Mouse (Mus musculus): Measurements from ENCODE around the gene Gm49320. TPM values are rescaled to one million over a fixed set of nuclear protein-coding genes. Genes with fewer than 3 reads are reported as not detected.

Gene Gm49320
- polyA plus RNA-seq, 1 experiment from 2014 or later = 0.74 TPM

- Histone ChIP-seq H3K9me3 (ENCODE audit: control insufficient read depth) (no peaks in the 10 kb centered on the region), H3K27me3 (replicated peaks; ENCODE audit: control insufficient read depth, insufficient read depth, low read length) (no peaks in the 10 kb centered on the region), H3K9ac (ENCODE audit: low read depth, low read length) (peak within 1 kb of the TSS; percentile 89), H3K36me3 (ENCODE audit: control insufficient read depth, insufficient read depth) (peaks cover 25% of the 10 kb centered on the region), H3K4me1 (replicated peaks; ENCODE audit: control insufficient read depth, insufficient read depth, low read length) (no peaks in the 10 kb centered on the region; the same call in 1 of the 2 replicates), H3K4me2 (replicated peaks; ENCODE audit: low read depth) (peak within 1 kb of the TSS; percentile 87), H3K27ac (ENCODE audit: low read depth, low read length) (peak within 1 kb of the TSS; percentile 70), H3K4me3 (ENCODE audit: low read depth, low read length) (peak within 1 kb of the TSS; percentile 89)
- under 1% methylated on average over 39 of the region's 39 CpGs for WGBS
- ATAC-seq = peak; percentile 98
- no peak for TF ChIP-seq CTCF (IDR thresholded peaks at IDR 0.05; ENCODE audit: low read depth)
These were observed 36.8 kb downstream of the Gm49320 start, which contains the start of gene Timm44 for GRCm38 (mm10) chr8:4275275-4276110. Gene Timm44, minus strand, starts transcription at chr8:4275913.

DNA sequence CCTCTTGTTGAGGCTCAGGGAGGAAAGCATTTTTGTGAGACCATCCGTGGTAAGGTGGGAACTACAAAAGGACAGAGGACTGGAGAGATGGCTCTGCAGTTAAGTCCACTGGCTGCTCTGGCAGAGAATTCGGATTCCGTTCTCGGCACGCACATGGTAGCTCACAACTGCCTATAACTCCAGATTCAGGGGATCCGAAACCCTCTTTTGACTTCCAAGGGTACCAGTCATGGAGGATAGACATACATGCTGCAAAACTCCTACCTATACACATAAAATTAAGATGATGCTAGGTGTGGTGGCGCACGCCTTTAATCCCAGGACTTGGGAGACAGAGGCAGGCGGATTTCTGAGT, 37.4 kb downstream of the Gm49320 start:
- no peaks in the 10 kb centered on the region for H3K9me3 ChIP-seq (ENCODE audit: control insufficient read depth)
- H3K4me1 ChIP-seq (replicated peaks; ENCODE audit: control insufficient read depth, insufficient read depth, low read length) = no peaks in the 10 kb centered on the region; the same call in 1 of the 2 replicates
- ATAC-seq = 0 out of 2 replicates have a peak, but pooled peaks have one; percentile 1
- H3K27me3 ChIP-seq (replicated peaks; ENCODE audit: control insufficient read depth, insufficient read depth, low read length) = no peaks in the 10 kb centered on the region
- no peak overlapping the region for H3K27ac ChIP-seq (ENCODE audit: low read depth, low read length)
- peak overlapping the region; percentile 89 for H3K9ac ChIP-seq (ENCODE audit: low read depth, low read length)
- 25% methylated on average over 9 of the region's 9 CpGs for WGBS
- TF ChIP-seq CTCF (IDR thresholded peaks at IDR 0.05; ENCODE audit: low read depth) = no peak
- peaks cover 19% of the 10 kb centered on the region for H3K36me3 ChIP-seq (ENCODE audit: control insufficient read depth, insufficient read depth)
- peak overlapping the region; percentile 87 for H3K4me2 ChIP-seq (replicated peaks; ENCODE audit: low read depth)
- H3K4me3 ChIP-seq (ENCODE audit: low read depth, low read length) = peak overlapping the region; percentile 89

DNA sequence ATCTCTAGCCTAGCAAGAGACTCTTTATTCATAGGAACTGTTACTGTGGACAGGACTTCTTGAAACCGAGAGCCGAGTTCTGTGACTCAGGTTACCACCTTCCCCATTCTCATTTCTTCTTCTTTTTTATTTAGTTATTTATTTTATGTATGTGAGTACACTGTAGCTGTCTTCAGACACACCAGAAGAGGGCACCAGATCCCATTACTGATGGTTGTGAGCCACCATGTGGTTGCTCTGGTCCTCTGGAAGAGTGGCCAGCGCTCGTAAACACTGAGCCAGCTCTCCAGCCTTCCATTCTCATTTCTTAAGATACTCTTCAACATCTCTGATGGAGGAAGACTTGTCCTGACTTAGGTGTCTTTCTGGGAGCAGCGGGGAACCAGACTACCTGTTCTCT, 54.1 kb downstream of the Gm49320 start:
- Histone ChIP-seq H3K36me3 (ENCODE audit: control insufficient read depth, insufficient read depth) (peaks cover 74% of the 10 kb centered on the region), H3K9me3 (ENCODE audit: control insufficient read depth) (no peaks in the 10 kb centered on the region), H3K9ac (ENCODE audit: low read depth, low read length) (no peak overlapping the region), H3K27me3 (replicated peaks; ENCODE audit: control insufficient read depth, insufficient read depth, low read length) (no peaks in the 10 kb centered on the region), H3K4me3 (ENCODE audit: low read depth, low read length) (no peak overlapping the region), H3K4me1 (replicated peaks; ENCODE audit: control insufficient read depth, insufficient read depth, low read length) (no peaks in the 10 kb centered on the region), H3K4me2 (replicated peaks; ENCODE audit: low read depth) (no peak overlapping the region), H3K27ac (ENCODE audit: low read depth, low read length) (no peak overlapping the region)
- 86% methylated on average over 5 of the region's 5 CpGs for WGBS
- peak; percentile 43; the same call in 1 of the 2 replicates for TF ChIP-seq CTCF (IDR thresholded peaks at IDR 0.05; ENCODE audit: low read depth)
- no peak for ATAC-seq

- Histone ChIP-seq H3K36me3 (ENCODE audit: control insufficient read depth, insufficient read depth) (peaks cover 88% of the 10 kb centered on the region), H3K9me3 (ENCODE audit: control insufficient read depth) (no peaks in the 10 kb centered on the region), H3K27ac (ENCODE audit: low read depth, low read length) (no peak overlapping the region), H3K4me1 (replicated peaks; ENCODE audit: control insufficient read depth, insufficient read depth, low read length) (no peaks in the 10 kb centered on the region), H3K27me3 (replicated peaks; ENCODE audit: control insufficient read depth, insufficient read depth, low read length) (no peaks in the 10 kb centered on the region), H3K4me2 (replicated peaks; ENCODE audit: low read depth) (no peak overlapping the region), H3K4me3 (ENCODE audit: low read depth, low read length) (no peak overlapping the region), H3K9ac (ENCODE audit: low read depth, low read length) (no peak overlapping the region)
- TF ChIP-seq CTCF (IDR thresholded peaks at IDR 0.05; ENCODE audit: low read depth) = no peak
- no peak for ATAC-seq
- 90% methylated on average over 4 of the region's 4 CpGs for WGBS
These were observed 59.2 kb downstream of the Gm49320 start for GRCm38 (mm10) chr8:4297822-4298221.

Other genes with a start within 250 kb of the Gm49320 start
- 0.33 TPM in 1 of 2 replicates, not detected in the other for gene Cd209f, start 133.0 kb upstream of the Gm49320 start, polyA plus RNA-seq (2015; fragmentation: Nextera tagmentation; extraction: Ambion mirVana)
- not detected in 2 replicates for gene Cd209g, start 104.8 kb upstream of the Gm49320 start, polyA plus RNA-seq (2015; fragmentation: Nextera tagmentation; extraction: Ambion mirVana)
- gene Evi5l, start 72.3 kb upstream of the Gm49320 start, polyA plus RNA-seq (2015; fragmentation: Nextera tagmentation; extraction: Ambion mirVana) = 6.6 and 8.3 TPM in 2 replicates
- 0.99 and 1.1 TPM in 2 replicates for gene Prr36, start 21.4 kb upstream of the Gm49320 start, polyA plus RNA-seq (2015; fragmentation: Nextera tagmentation; extraction: Ambion mirVana)
- 2.8 and 3.3 TPM in 2 replicates for gene Lrrc8e, start 12.0 kb upstream of the Gm49320 start, polyA plus RNA-seq (2015; fragmentation: Nextera tagmentation; extraction: Ambion mirVana)
- 14.3 and 16.6 TPM in 2 replicates for gene Map2k7, start 125 bp upstream of the Gm49320 start, polyA plus RNA-seq (2015; fragmentation: Nextera tagmentation; extraction: Ambion mirVana)
- 0.87 and 2.1 TPM in 2 replicates for gene Tgfbr3l, start 9.3 kb downstream of the Gm49320 start, polyA plus RNA-seq (2015; fragmentation: Nextera tagmentation; extraction: Ambion mirVana)
- 21.5 and 22.2 TPM in 2 replicates for gene Snapc2, start 14.2 kb downstream of the Gm49320 start, polyA plus RNA-seq (2015; fragmentation: Nextera tagmentation; extraction: Ambion mirVana)
- gene Ctxn1, start 20.4 kb downstream of the Gm49320 start, polyA plus RNA-seq (2015; fragmentation: Nextera tagmentation; extraction: Ambion mirVana) = 27.4 and 29.4 TPM in 2 replicates
- 33.7 and 35.5 TPM in 2 replicates for gene Timm44, start 37.0 kb downstream of the Gm49320 start, polyA plus RNA-seq (2015; fragmentation: Nextera tagmentation; extraction: Ambion mirVana)
- 190 and 217 TPM in 2 replicates for gene Ccl25, start 86.3 kb downstream of the Gm49320 start, polyA plus RNA-seq (2015; fragmentation: Nextera tagmentation; extraction: Ambion mirVana)
- gene Elavl1, start 86.5 kb downstream of the Gm49320 start, polyA plus RNA-seq (2015; fragmentation: Nextera tagmentation; extraction: Ambion mirVana) = 64.8 and 73.4 TPM in 2 replicates